Comparison of ENCODE assay signal across 35 mouse cellular contexts in the genomic region with DNA sequence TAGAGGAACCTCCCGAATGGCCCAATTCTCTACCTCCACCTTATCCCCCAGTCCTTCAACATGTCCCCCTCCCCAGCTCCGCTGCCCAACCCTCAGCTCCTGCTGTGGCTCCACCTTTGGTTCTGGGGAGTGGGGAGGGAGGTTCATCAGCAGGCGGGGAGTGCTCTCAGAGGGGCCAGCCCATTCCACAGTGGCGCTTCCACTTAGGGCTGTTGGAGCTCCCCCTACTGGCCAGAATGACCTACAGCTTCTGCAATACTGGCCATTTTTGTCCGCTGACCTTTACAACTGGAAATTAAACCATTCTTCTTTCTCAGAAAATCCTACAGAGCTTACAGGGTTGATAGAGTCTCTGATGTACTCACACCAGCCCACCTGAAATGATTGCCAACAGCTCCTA.
DNase-seq lines count a peak whose midpoint lies in the region; ATAC-seq and TF ChIP-seq lines count a peak whose summit lies in the region.
"Had no signal": no experiment of that assay in that cellular context is flagged by ENCODE, and none has a peak within 500 bp of the region (broad histone marks: within the 10 kb centered on the region; RNA-seq: fewer than 3 reads in every experiment).

No protein-coding gene starts in this region.

- TF ChIP-seq RAD21 in MEL (IDR thresholded peaks at IDR 0.05; ENCODE audit: low read depth, low read length): no peak

- no peaks in the 10 kb centered on the region for H3K36me3 ChIP-seq in thymus, adult 2 months (ENCODE audit: control insufficient read depth, insufficient read depth, low read length)
- no peaks in the 10 kb centered on the region for H3K36me3 ChIP-seq in MEL (ENCODE audit: control insufficient read depth in 1 of 2, insufficient read depth in 2 of 2, low read length in 2 of 2)
- no peaks in the 10 kb centered on the region for H3K36me3 ChIP-seq in hindbrain, embryonic 13.5 days
- H3K36me3 ChIP-seq: embryonic facial prominence, embryonic 10.5 days; embryonic facial prominence, embryonic 15.5 days; forebrain, embryonic 12.5 days; G1E; heart, embryonic 13.5 days; hindbrain, embryonic 15.5 days; intestine, embryonic 15.5 days; limb, embryonic 13.5 days; lung, embryonic 15.5 days; midbrain, embryonic 12.5 days; neural tube, embryonic 15.5 days had no signal

- H3K9ac ChIP-seq in MEL (ENCODE audit: control insufficient read depth, low read depth, low read length, poor library complexity, severe bottlenecking): no peak overlapping the region
- H3K9ac ChIP-seq in hindbrain, embryonic 13.5 days: no peak overlapping the region
- H3K9ac ChIP-seq: embryonic facial prominence, embryonic 15.5 days; forebrain, embryonic 12.5 days; forebrain, postnatal 0 days; heart, embryonic 13.5 days; hindbrain, embryonic 15.5 days; intestine, embryonic 15.5 days; limb, embryonic 13.5 days; lung, embryonic 15.5 days; midbrain, embryonic 12.5 days; neural tube, embryonic 15.5 days had no signal

- 100% methylated on average over 5 of the region's 5 CpGs for WGBS in thymus, adult 2 months
- 94% methylated on average over 5 of the region's 5 CpGs for WGBS in hindbrain, embryonic 13.5 days

- no peaks in the 10 kb centered on the region for H3K27me3 ChIP-seq in thymus, adult 2 months (ENCODE audit: control insufficient read depth, insufficient read depth, low read length)
- no peaks in the 10 kb centered on the region for H3K27me3 ChIP-seq in MEL (ENCODE audit: control insufficient read depth in 1 of 2, insufficient read depth in 2 of 2, low read length in 2 of 2)
- no peaks in the 10 kb centered on the region for H3K27me3 ChIP-seq in hindbrain, embryonic 13.5 days
- H3K27me3 ChIP-seq: embryonic facial prominence, embryonic 15.5 days; forebrain, embryonic 12.5 days; heart, embryonic 13.5 days; hindbrain, embryonic 15.5 days; intestine, embryonic 15.5 days; limb, embryonic 13.5 days; lung, embryonic 15.5 days; megakaryocyte, embryonic 14.5 days; midbrain, embryonic 12.5 days; neural tube, embryonic 15.5 days; Patski had no signal

- no peak for TF ChIP-seq POLR2A in thymus, adult 2 months (IDR thresholded peaks at IDR 0.05; ENCODE audit: control insufficient read depth, extremely low read depth, insufficient read depth, low read length, poor library complexity)
- no peak for TF ChIP-seq POLR2A in MEL (IDR thresholded peaks at IDR 0.05; ENCODE audit: control insufficient read depth in 1 of 2, insufficient read depth in 1 of 2, low read depth in 1 of 2, low read length in 2 of 2, poor library complexity in 1 of 2)

- H3K4me2 ChIP-seq in hindbrain, embryonic 13.5 days: no peak overlapping the region
- H3K4me2 ChIP-seq: embryonic facial prominence, embryonic 15.5 days; forebrain, embryonic 12.5 days; heart, embryonic 13.5 days; hindbrain, embryonic 15.5 days; intestine, embryonic 15.5 days; limb, embryonic 13.5 days; liver, embryonic 11.5 days; lung, embryonic 15.5 days; midbrain, embryonic 12.5 days; neural tube, embryonic 15.5 days had no signal

- TF ChIP-seq EP300 in MEL (IDR thresholded peaks at IDR 0.05; ENCODE audit: low read depth in 1 of 2, low read length in 2 of 2): no peak

- TF ChIP-seq CTCF in thymus, adult 2 months (IDR thresholded peaks at IDR 0.05; ENCODE audit: borderline replicate concordance, control insufficient read depth, extremely low read depth, insufficient read depth, low read length, poor library complexity): no peak
- TF ChIP-seq CTCF in MEL (IDR thresholded peaks at IDR 0.05 in 2 of 3, conservative IDR thresholded peaks at IDR 0.05 in 1 of 3; ENCODE audit: control insufficient read depth in 1 of 3, insufficient read depth in 1 of 3, low read depth in 2 of 3, low read length in 3 of 3, poor library complexity in 1 of 3, severe bottlenecking in 1 of 3): peak in 2 of 3 experiments; percentile 6 to 31; a peak in 3 of 6 replicates

- H3K79me2 ChIP-seq in MEL (ENCODE audit: control insufficient read depth, insufficient read depth, low read length, poor library complexity): no peaks in the 10 kb centered on the region

- no peaks in the 10 kb centered on the region for H3K9me3 ChIP-seq in MEL (replicated peaks; ENCODE audit: insufficient read depth, low read length)
- H3K9me3 ChIP-seq in hindbrain, embryonic 13.5 days: peaks cover 19% of the 10 kb centered on the region; the same call in 1 of the 2 replicates
- H3K9me3 ChIP-seq: embryonic facial prominence, embryonic 15.5 days; hindbrain, embryonic 15.5 days; intestine, embryonic 15.5 days; lung, embryonic 15.5 days; neural tube, embryonic 15.5 days had no signal

- no peak for ATAC-seq in hindbrain, embryonic 13.5 days (ENCODE audit: low FRiP score)
- ATAC-seq: forebrain, postnatal 0 days; intestine, embryonic 15.5 days; Patski had no signal

- no peak overlapping the region for H3K4me3 ChIP-seq in thymus, adult 2 months (ENCODE audit: control insufficient read depth, insufficient read depth, low read length)
- H3K4me3 ChIP-seq in MEL (ENCODE audit: control insufficient read depth in 1 of 2, insufficient read depth in 1 of 2, low read depth in 2 of 2, low read length in 2 of 2): no peak overlapping the region
- H3K4me3 ChIP-seq in hindbrain, embryonic 13.5 days: no peak overlapping the region
- H3K4me3 ChIP-seq: embryonic facial prominence, embryonic 10.5 days; embryonic facial prominence, embryonic 15.5 days; forebrain, embryonic 12.5 days; heart, embryonic 13.5 days; hindbrain, embryonic 15.5 days; intestine, embryonic 15.5 days; limb, embryonic 13.5 days; lung, embryonic 15.5 days; megakaryocyte, embryonic 14.5 days; midbrain, embryonic 12.5 days; neural tube, embryonic 15.5 days had no signal

- peak; percentile 21 for DNase-seq in thymus, adult 2 months
- DNase-seq in thymus, postnatal 0 days (ENCODE audit: low spot score): no peak
- DNase-seq in MEL (ENCODE audit: low read depth, low spot score): no peak
- peak; percentile 44 for DNase-seq in naive thymus-derived CD4-positive, alpha-beta T cell, adult 2 months (ENCODE audit: low read depth)
- peak; percentile 44 for DNase-seq in thymus, postnatal 4 days
- no peak for DNase-seq in gastrocnemius, postnatal 10 days
- DNase-seq in right cerebral cortex, adult 2 months (ENCODE audit: low spot score in 2 of 2): no peak
- DNase-seq: adrenal gland, postnatal 14 days; cerebellum, adult 11-12 months; cerebellum, postnatal 10 days; forebrain, postnatal 0 days; gastrocnemius, postnatal 14 days; heart, adult 11 months; heart, postnatal 10 days; kidney, adult 2 months; kidney, postnatal 4 days; lung, postnatal 36 days; retina, postnatal 1 day; right cerebral cortex, postnatal 25 days had no signal

- no peaks in the 10 kb centered on the region for H3K4me1 ChIP-seq in thymus, adult 2 months (replicated peaks; ENCODE audit: control insufficient read depth, insufficient read depth, low read length)
- no peaks in the 10 kb centered on the region for H3K4me1 ChIP-seq in MEL (ENCODE audit: control insufficient read depth in 1 of 2, insufficient read depth in 2 of 2, low read length in 2 of 2)
- no peaks in the 10 kb centered on the region for H3K4me1 ChIP-seq in hindbrain, embryonic 13.5 days (replicated peaks)
- H3K4me1 ChIP-seq: embryonic facial prominence, embryonic 10.5 days; embryonic facial prominence, embryonic 15.5 days; forebrain, embryonic 12.5 days; heart, embryonic 13.5 days; hindbrain, embryonic 15.5 days; intestine, embryonic 15.5 days; limb, embryonic 13.5 days; lung, embryonic 15.5 days; megakaryocyte, embryonic 14.5 days; midbrain, embryonic 12.5 days; neural tube, embryonic 15.5 days had no signal

- H3K27ac ChIP-seq in thymus, adult 2 months (ENCODE audit: control insufficient read depth, insufficient read depth, low read length): no peak overlapping the region
- H3K27ac ChIP-seq in MEL (ENCODE audit: control insufficient read depth, low read depth, low read length): no peak overlapping the region
- H3K27ac ChIP-seq in hindbrain, embryonic 13.5 days: no peak overlapping the region
- H3K27ac ChIP-seq: embryonic facial prominence, embryonic 10.5 days; embryonic facial prominence, embryonic 15.5 days; forebrain, embryonic 12.5 days; heart, embryonic 13.5 days; hindbrain, embryonic 15.5 days; intestine, embryonic 15.5 days; kidney, postnatal 0 days; limb, embryonic 13.5 days; lung, embryonic 15.5 days; midbrain, embryonic 12.5 days; neural tube, embryonic 15.5 days had no signal

TF ChIP-seq in MEL, 35 proteins besides CTCF, POLR2A, EP300 and RAD21:
- TF ChIP-seq MAX (IDR thresholded peaks at IDR 0.05; ENCODE audit: low read length): no peak
- no peak for TF ChIP-seq ZKSCAN1 (IDR thresholded peaks at IDR 0.05; ENCODE audit: low read depth, low read length)
- no peak for TF ChIP-seq UBTF (IDR thresholded peaks at IDR 0.05; ENCODE audit: borderline replicate concordance, insufficient read depth, low read depth, low read length)
- no peak for TF ChIP-seq MYC (IDR thresholded peaks at IDR 0.05; ENCODE audit: low read depth, low read length)
- TF ChIP-seq MAFK (IDR thresholded peaks at IDR 0.05; ENCODE audit: borderline replicate concordance, low read depth, low read length): no peak
- no peak for TF ChIP-seq MXI1 (IDR thresholded peaks at IDR 0.05; ENCODE audit: low read depth, low read length)
- TF ChIP-seq USF1 (IDR thresholded peaks at IDR 0.05; ENCODE audit: low read depth, low read length): no peak
- no peak for TF ChIP-seq TBP (IDR thresholded peaks at IDR 0.05; ENCODE audit: low read depth, low read length)
- no peak for TF ChIP-seq ZNF384 (IDR thresholded peaks at IDR 0.05; ENCODE audit: low read depth, low read length)
- no peak for TF ChIP-seq USF2 (IDR thresholded peaks at IDR 0.05; ENCODE audit: borderline replicate concordance in 1 of 2, insufficient read depth in 1 of 2, low read depth in 1 of 2, low read length in 2 of 2)
- TF ChIP-seq ZC3H11A (IDR thresholded peaks at IDR 0.05; ENCODE audit: low read depth, low read length): no peak
- TF ChIP-seq POLR2AphosphoS5 (IDR thresholded peaks at IDR 0.05; ENCODE audit: borderline replicate concordance, low read depth, low read length): no peak
- no peak for TF ChIP-seq SMC3 (IDR thresholded peaks at IDR 0.05; ENCODE audit: low read depth, low read length)

Comparison
In these comparisons a context has a peak if more than half of its experiments do, and no peak if none do; other contexts are left out.
1. DNase-seq: peak in thymus, adult 2 months (single experiment), naive thymus-derived CD4-positive, alpha-beta T cell, adult 2 months (single experiment) and thymus, postnatal 4 days (single experiment); none in thymus, postnatal 0 days (single experiment), MEL (single experiment), gastrocnemius, postnatal 10 days (single experiment) and right cerebral cortex, adult 2 months (0 of 2).